Mouse (Mus musculus) cerebellum, adult 18-20 months (tissue): ENCODE measurements around the gene Cad.

ENCODE experiments used
- DNase-seq, 2 experiments: peaks; one replicate each; pipeline ENCODE4 v3.0.0; 2021

Gene Cad

DNA sequence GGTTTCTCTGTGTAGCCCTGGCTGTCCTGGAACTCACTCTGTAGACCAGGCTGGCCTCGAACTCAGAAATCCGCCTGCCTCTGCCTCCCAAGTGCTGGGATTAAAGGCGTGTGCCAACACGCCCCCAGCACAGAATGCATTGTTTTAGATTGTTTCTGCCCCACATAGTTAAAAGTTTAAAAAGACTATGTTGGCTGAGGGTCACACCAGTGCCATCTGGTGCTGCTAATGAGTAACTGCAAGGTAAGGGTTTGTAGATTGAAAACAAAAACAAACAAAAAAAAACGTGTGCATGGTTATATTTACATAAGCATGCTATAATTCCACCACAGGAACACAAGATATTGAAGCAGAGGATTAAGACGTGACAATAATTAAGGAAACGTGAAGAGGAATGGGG lies 56.2 kb downstream of the Cad start:
- DNase-seq = no peak

DNA sequence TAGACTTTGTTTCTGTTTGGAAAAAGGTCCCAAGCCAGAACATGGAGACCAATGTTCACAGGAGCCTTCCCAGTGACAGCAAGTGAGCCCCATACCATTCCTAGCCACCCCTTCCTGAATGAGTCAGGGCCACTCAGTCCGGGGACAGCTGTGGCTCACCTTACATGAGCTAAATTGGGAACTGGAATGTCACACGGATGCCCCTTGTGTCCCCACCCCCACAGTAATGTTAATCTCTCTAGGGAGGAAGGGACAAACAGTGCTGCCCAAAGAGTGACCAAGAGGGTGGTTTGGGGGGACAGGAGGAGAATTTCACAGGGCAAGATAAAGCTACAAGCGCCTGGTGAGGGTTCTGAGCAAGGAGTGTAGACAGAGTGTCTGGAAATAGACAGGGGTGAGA lies 61.8 kb downstream of the Cad start, which contains the start of gene Trim54:
Gene Trim54 (plus strand): TSS at position 359 of the 400 bp plus-strand sequence.
- no peak for DNase-seq

DNA sequence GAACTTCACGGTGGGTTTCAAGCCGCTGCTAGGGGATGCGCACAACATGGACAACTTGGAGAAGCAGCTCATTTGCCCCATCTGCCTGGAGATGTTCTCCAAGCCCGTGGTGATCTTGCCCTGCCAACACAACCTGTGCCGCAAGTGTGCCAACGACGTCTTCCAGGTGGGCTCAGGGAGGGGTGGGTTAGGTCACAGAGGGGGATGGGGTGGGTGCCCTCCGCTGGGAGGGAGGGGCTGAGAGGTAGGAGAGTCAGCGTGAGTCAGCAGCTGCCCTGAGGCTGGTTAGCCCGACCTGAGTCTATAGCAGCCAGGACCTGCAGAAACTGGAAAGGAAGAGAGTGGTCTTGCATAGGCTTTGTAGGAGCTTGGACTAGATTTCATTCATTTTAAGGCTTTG lies 62.3 kb downstream of the Cad start:
- no peak for DNase-seq

GRCm38 (mm10) chr5:31121111-31121510 lies 66.5 kb downstream of the Cad start:
- no peak for DNase-seq

GRCm38 (mm10) chr5:31123481-31123880 lies 68.9 kb downstream of the Cad start:
- DNase-seq = no peak

DNA sequence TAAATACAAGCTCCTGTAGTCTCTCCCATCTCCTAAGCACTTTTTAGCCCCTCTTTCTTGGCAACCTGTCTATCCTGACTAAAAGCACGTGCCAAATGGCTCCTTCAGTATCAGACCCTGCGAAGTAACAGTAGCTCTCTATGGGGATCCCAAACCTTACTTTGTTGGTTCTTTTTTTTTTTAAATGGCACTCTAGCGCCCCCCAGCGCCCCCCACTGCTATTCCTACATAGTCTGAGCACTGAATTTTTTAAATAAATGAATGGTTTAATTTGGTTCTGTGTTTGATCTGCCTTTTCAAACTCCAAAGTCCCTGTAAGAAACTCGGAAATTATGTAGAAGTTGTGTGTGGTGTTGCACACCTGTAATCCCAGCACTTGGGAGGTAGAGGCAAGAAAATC lies 71.5 kb downstream of the Cad start:
- no peak for DNase-seq
